Mouse (Mus musculus) heart, adult 2 months (tissue): ENCODE data around the gene Gpat3.

Experiments used
- CTCF ChIP-seq: fragments of 200-600 bp; IDR thresholded peaks from 2 replicates; pipeline ENCODE4 v1.8.1; 2022; ENCODE audit warnings: antibody characterized with exemption, mild to moderate bottlenecking, moderate library complexity
- POLR2A ChIP-seq: fragments of 200-500 bp; IDR thresholded peaks from 2 replicates; pipeline ENCODE4 v1.6.1; 2011; ENCODE audit warnings: mild to moderate bottlenecking, low read depth, low read length, control low read depth; ENCODE audit not compliant: insufficient read depth

DNA sequence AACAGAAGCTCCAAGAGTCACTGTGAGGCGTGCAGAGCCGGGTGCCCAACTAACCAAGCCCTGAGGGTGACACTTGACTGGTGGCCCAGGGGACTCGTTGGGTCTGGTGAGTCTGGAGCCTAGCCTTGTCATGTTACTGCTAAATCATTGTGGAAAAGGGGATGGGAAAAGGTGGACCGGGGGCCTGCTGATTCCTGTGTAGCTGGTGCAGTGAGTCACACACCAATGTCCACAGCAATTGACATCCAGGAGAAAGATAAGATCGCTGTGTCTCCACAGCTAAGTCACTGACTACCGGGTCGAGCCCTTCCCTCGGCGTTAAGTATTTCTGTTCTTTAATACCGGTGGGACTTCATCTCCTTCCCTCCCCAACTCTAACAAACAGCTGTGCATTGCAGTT lies 29.7 kb downstream of the Gpat3 start:
- TF ChIP-seq CTCF (no peak), POLR2A (no peak)
